Mouse (Mus musculus) embryonic fibroblast, embryonic 13.5 days (primary cell): ENCODE data around the gene Ablim2. TPM values are rescaled to one million over a fixed set of nuclear protein-coding genes. Genes with fewer than 3 reads are reported as not detected.

Source experiments
- H3K27ac ChIP-seq: 2 replicates; pipeline ENCODE4 v1.5.1; 2012; ENCODE audit warnings: low read length, control low read depth, inconsistent platforms; ENCODE audit not compliant: insufficient read depth
- H3K4me1 ChIP-seq: 2 replicates; pipeline ENCODE4 v1.6.1; 2011; ENCODE audit warnings: low read length; ENCODE audit not compliant: control insufficient read depth, insufficient read depth
- H3K4me3 ChIP-seq: 2 replicates; pipeline ENCODE4 v1.5.1; 2011; ENCODE audit warnings: mild to moderate bottlenecking, control low read depth, low read length; ENCODE audit not compliant: insufficient read depth
- CTCF ChIP-seq: IDR thresholded peaks from 2 replicates; pipeline ENCODE4 v1.5.1; 2011; ENCODE audit warnings: mild to moderate bottlenecking, control low read depth, low read length, moderate library complexity, borderline replicate concordance; ENCODE audit not compliant: insufficient read depth
- POLR2A ChIP-seq: IDR thresholded peaks from 2 replicates; pipeline ENCODE4 v1.6.1; 2011; ENCODE audit warnings: low read depth, mild to moderate bottlenecking, control low read depth, low read length, moderate library complexity
- polyA plus RNA-seq: library from polyadenylated mRNA; stranded (reverse); fragments of >200 nt; gene quantifications from 2 replicates; pipeline ENCODE4 v1.2.4, GENCODE M21; 2011; ENCODE audit warnings: low read depth; ENCODE audit not compliant: missing spikeins, insufficient read length

Gene Ablim2
- polyA plus RNA-seq, 1 experiment: not detected

- no peaks in the 10 kb centered on the region for H3K4me1 ChIP-seq
- TF ChIP-seq POLR2A: no peak
- no peak for TF ChIP-seq CTCF
- no peak overlapping the region for H3K27ac ChIP-seq
- no peak overlapping the region for H3K4me3 ChIP-seq
These were observed 31.0 kb downstream of the Ablim2 start for GRCm38 (mm10) chr5:35788719-35789118.

GRCm38 (mm10) chr5:35789697-35790096, 32.0 kb downstream of the Ablim2 start:
- TF ChIP-seq CTCF: no peak
- H3K27ac ChIP-seq: no peak overlapping the region
- no peaks in the 10 kb centered on the region for H3K4me1 ChIP-seq
- H3K4me3 ChIP-seq: no peak overlapping the region

- Histone ChIP-seq H3K27ac (no peak overlapping the region), H3K4me3 (no peak overlapping the region), H3K4me1 (no peaks in the 10 kb centered on the region)
- no peak for TF ChIP-seq POLR2A
- no peak for TF ChIP-seq CTCF
These were observed 32.8 kb downstream of the Ablim2 start for GRCm38 (mm10) chr5:35790387-35791065.

- H3K27ac ChIP-seq: no peak overlapping the region
- no peak for TF ChIP-seq POLR2A
- TF ChIP-seq CTCF: no peak
- no peaks in the 10 kb centered on the region for H3K4me1 ChIP-seq
- no peak overlapping the region for H3K4me3 ChIP-seq
These were observed 36.3 kb downstream of the Ablim2 start for GRCm38 (mm10) chr5:35793971-35794370.

- Histone ChIP-seq H3K27ac (no peak overlapping the region), H3K4me1 (no peaks in the 10 kb centered on the region), H3K4me3 (no peak overlapping the region)
- no peak for TF ChIP-seq CTCF
- no peak for TF ChIP-seq POLR2A
These were observed 37.3 kb downstream of the Ablim2 start for GRCm38 (mm10) chr5:35794942-35795341.

- Histone ChIP-seq H3K4me3 (no peak overlapping the region), H3K4me1 (no peaks in the 10 kb centered on the region), H3K27ac (no peak overlapping the region)
- no peak for TF ChIP-seq POLR2A
- peak; percentile 98 for TF ChIP-seq CTCF
These were observed 37.9 kb downstream of the Ablim2 start for GRCm38 (mm10) chr5:35795481-35796048.

GRCm38 (mm10) chr5:35796136-35796535, 38.5 kb downstream of the Ablim2 start:
- no peak for TF ChIP-seq CTCF
- no peak for TF ChIP-seq POLR2A
- no peak overlapping the region for H3K4me3 ChIP-seq

GRCm38 (mm10) chr5:35799090-35799489, 41.4 kb downstream of the Ablim2 start:
- H3K4me3 ChIP-seq: no peak overlapping the region
- no peaks in the 10 kb centered on the region for H3K4me1 ChIP-seq
- TF ChIP-seq CTCF (no peak), POLR2A (no peak)
- no peak overlapping the region for H3K27ac ChIP-seq

More at GRCm38 (mm10) chr5:35796136-35796535, 38.5 kb downstream of the Ablim2 start:
- Histone ChIP-seq H3K27ac (no peak overlapping the region), H3K4me1 (no peaks in the 10 kb centered on the region)

- TF ChIP-seq CTCF (no peak), POLR2A (no peak)
- H3K27ac ChIP-seq: no peak overlapping the region
- H3K4me1 ChIP-seq: no peaks in the 10 kb centered on the region
- no peak overlapping the region for H3K4me3 ChIP-seq
These were observed 45.7 kb downstream of the Ablim2 start for GRCm38 (mm10) chr5:35803416-35803815.

- TF ChIP-seq CTCF (no peak), POLR2A (no peak)
- no peak overlapping the region for H3K4me3 ChIP-seq
- no peak overlapping the region for H3K27ac ChIP-seq
- H3K4me1 ChIP-seq: no peaks in the 10 kb centered on the region
These were observed 47.0 kb downstream of the Ablim2 start for GRCm38 (mm10) chr5:35804685-35805084.

GRCm38 (mm10) chr5:35805209-35805608, 47.5 kb downstream of the Ablim2 start:
- no peak overlapping the region for H3K27ac ChIP-seq
- no peak for TF ChIP-seq POLR2A
- TF ChIP-seq CTCF: no peak
- H3K4me3 ChIP-seq: no peak overlapping the region
- no peaks in the 10 kb centered on the region for H3K4me1 ChIP-seq
